Mouse (Mus musculus): ENCODE measurements around the gene Nadsyn1. TPM values are rescaled to one million over a fixed set of nuclear protein-coding genes. Genes with fewer than 3 reads are reported as not detected.

The Nadsyn1 gene
- total and polyA plus RNA-seq, 3 experiments, result 7.4 to 10.0 TPM; not detected in 1

DNA sequence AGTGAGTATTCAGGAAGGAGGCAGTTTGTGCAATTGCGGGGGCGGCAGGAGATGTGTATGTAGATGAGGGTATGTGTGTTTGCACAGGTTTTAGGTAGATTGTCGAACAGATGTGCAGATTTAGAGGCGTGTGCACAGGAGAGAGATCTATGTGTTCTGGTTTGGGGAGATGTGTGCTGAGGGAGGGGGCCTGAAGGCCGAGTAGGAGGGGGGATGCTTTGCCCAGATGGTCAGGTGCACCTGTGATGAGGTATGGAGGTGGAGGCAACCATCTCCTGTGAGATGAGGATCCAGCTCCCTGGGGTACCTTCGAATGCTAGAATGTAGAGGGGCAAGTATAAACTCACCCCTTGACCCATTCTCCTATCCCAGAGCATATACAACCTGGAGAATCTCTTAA, 7.8 kb upstream of the Nadsyn1 start:
- no peak overlapping the region for H3K27ac ChIP-seq (ENCODE audit: control insufficient read depth, low read depth, low read length)

GRCm38 (mm10) chr7:143829504-143830331, 7.1 kb upstream of the Nadsyn1 start:
- no peaks in the 10 kb centered on the region for H3K9me3 ChIP-seq (replicated peaks; ENCODE audit: insufficient read depth, low read length)
- H3K79me2 ChIP-seq (ENCODE audit: control insufficient read depth, insufficient read depth, low read length, poor library complexity), result peaks cover 4% of the 10 kb centered on the region; the same call in 1 of the 2 replicates
- peaks cover 0 to 3% of the 10 kb centered on the region in 2 experiments; a peak in 2 of 4 replicates for H3K36me3 ChIP-seq (ENCODE audit: control insufficient read depth in 1 of 2, insufficient read depth in 2 of 2, low read length in 2 of 2)
- H3K4me3 ChIP-seq (ENCODE audit: control insufficient read depth in 1 of 2, insufficient read depth in 1 of 2, low read depth in 2 of 2, low read length in 2 of 2), result peak overlapping the region; percentile 89 to 92
- DNase-seq (ENCODE audit: low read depth, low spot score), result peak; percentile 99
- peaks cover 0 to 6% of the 10 kb centered on the region in 2 experiments; a peak in 3 of 4 replicates for H3K4me1 ChIP-seq (ENCODE audit: control insufficient read depth in 1 of 2, insufficient read depth in 2 of 2, low read length in 2 of 2)
- peak overlapping the region; percentile 59 for H3K27ac ChIP-seq (ENCODE audit: control insufficient read depth, low read depth, low read length)
- peak overlapping the region; percentile 72 for H3K9ac ChIP-seq (ENCODE audit: control insufficient read depth, low read depth, low read length, poor library complexity, severe bottlenecking)
- H3K27me3 ChIP-seq (ENCODE audit: control insufficient read depth in 1 of 2, insufficient read depth in 2 of 2, low read length in 2 of 2), result no peaks in the 10 kb centered on the region
- TF ChIP-seq RAD21 (IDR thresholded peaks at IDR 0.05; ENCODE audit: low read depth, low read length) (peak; percentile 82), UBTF (IDR thresholded peaks at IDR 0.05; ENCODE audit: borderline replicate concordance, insufficient read depth, low read depth, low read length) (no peak), JUND (IDR thresholded peaks at IDR 0.05; ENCODE audit: low read depth, low read length) (no peak), KAT2A (conservative IDR thresholded peaks at IDR 0.05; ENCODE audit: low read depth, low read length) (no peak), HCFC1 (IDR thresholded peaks at IDR 0.05; ENCODE audit: low read depth, low read length) (peak; percentile 51), MYC (IDR thresholded peaks at IDR 0.05; ENCODE audit: low read depth, low read length) (peak; percentile 86), USF2 (IDR thresholded peaks at IDR 0.05; ENCODE audit: borderline replicate concordance in 1 of 2, insufficient read depth in 1 of 2, low read depth in 1 of 2, low read length in 2 of 2) (no peak), ZKSCAN1 (IDR thresholded peaks at IDR 0.05; ENCODE audit: low read depth, low read length) (no peak), ZMIZ1 (IDR thresholded peaks at IDR 0.05; ENCODE audit: low read depth, low read length) (peak; percentile 83; the same call in 1 of the 2 replicates), E2F4 (IDR thresholded peaks at IDR 0.05; ENCODE audit: borderline replicate concordance, low read depth, low read length) (no peak), GATA1 (IDR thresholded peaks at IDR 0.05; ENCODE audit: low read depth, low read length) (no peak), CHD2 (IDR thresholded peaks at IDR 0.05; ENCODE audit: low read length) (peak; percentile 33; the same call in 1 of the 2 replicates), POLR2AphosphoS5 (IDR thresholded peaks at IDR 0.05; ENCODE audit: borderline replicate concordance, low read depth, low read length) (no peak), MYB (IDR thresholded peaks at IDR 0.05; ENCODE audit: low read depth, low read length) (no peak), EP300 (IDR thresholded peaks at IDR 0.05; ENCODE audit: low read depth in 1 of 2, low read length in 2 of 2) (0 out of 4 replicates have a peak, but pooled peaks of 1 of the 2 experiments have one; percentile 2), CHD1 (IDR thresholded peaks at IDR 0.05; ENCODE audit: low read depth, low read length) (no peak), TAL1 (IDR thresholded peaks at IDR 0.05; ENCODE audit: low read length) (no peak), NELFE (IDR thresholded peaks at IDR 0.05; ENCODE audit: low read depth, low read length) (peak; percentile 79), MAFK (IDR thresholded peaks at IDR 0.05; ENCODE audit: borderline replicate concordance, low read depth, low read length) (no peak), ZNF384 (IDR thresholded peaks at IDR 0.05; ENCODE audit: low read depth, low read length) (no peak), GABPA (IDR thresholded peaks at IDR 0.05; ENCODE audit: low read depth, low read length) (no peak), ZC3H11A (IDR thresholded peaks at IDR 0.05; ENCODE audit: low read depth, low read length) (0 out of 2 replicates have a peak, but pooled peaks have one; percentile 30), TBP (IDR thresholded peaks at IDR 0.05; ENCODE audit: low read depth, low read length) (peak; percentile 73), MXI1 (IDR thresholded peaks at IDR 0.05; ENCODE audit: low read depth, low read length) (peak; percentile 38), MEF2A (IDR thresholded peaks at IDR 0.05; ENCODE audit: extremely low read depth, insufficient replicate concordance, low read depth, low read length, poor library complexity, severe bottlenecking) (no peak), CTCF (IDR thresholded peaks at IDR 0.05 in 2 of 3, conservative IDR thresholded peaks at IDR 0.05 in 1 of 3; ENCODE audit: control insufficient read depth in 1 of 3, insufficient read depth in 1 of 3, low read depth in 2 of 3, low read length in 3 of 3, poor library complexity in 1 of 3, severe bottlenecking in 1 of 3) (peak; percentile 73 to 90 (median 89))

More for the DNA sequence above, 7.8 kb upstream of the Nadsyn1 start:
- Histone ChIP-seq H3K27me3 (ENCODE audit: control insufficient read depth in 1 of 2, insufficient read depth in 2 of 2, low read length in 2 of 2) (no peaks in the 10 kb centered on the region), H3K36me3 (ENCODE audit: control insufficient read depth in 1 of 2, insufficient read depth in 2 of 2, low read length in 2 of 2) (peaks cover 0 to 3% of the 10 kb centered on the region in 2 experiments; a peak in 2 of 4 replicates), H3K4me3 (ENCODE audit: control insufficient read depth in 1 of 2, insufficient read depth in 1 of 2, low read depth in 2 of 2, low read length in 2 of 2) (peak overlapping the region; percentile 73 to 89), H3K9ac (ENCODE audit: control insufficient read depth, low read depth, low read length, poor library complexity, severe bottlenecking) (peak overlapping the region; percentile 67), H3K9me3 (replicated peaks; ENCODE audit: insufficient read depth, low read length) (no peaks in the 10 kb centered on the region), H3K4me1 (ENCODE audit: control insufficient read depth in 1 of 2, insufficient read depth in 2 of 2, low read length in 2 of 2) (peaks cover 0 to 6% of the 10 kb centered on the region in 2 experiments; a peak in 3 of 4 replicates), H3K79me2 (ENCODE audit: control insufficient read depth, insufficient read depth, low read length, poor library complexity) (peaks cover 4% of the 10 kb centered on the region; the same call in 1 of the 2 replicates)
- TF ChIP-seq BHLHE40 (IDR thresholded peaks at IDR 0.05; ENCODE audit: borderline replicate concordance, low read depth, low read length), result no peak
- TF ChIP-seq MAX (IDR thresholded peaks at IDR 0.05; ENCODE audit: low read length), result no peak
- no peak for TF ChIP-seq UBTF (IDR thresholded peaks at IDR 0.05; ENCODE audit: borderline replicate concordance, insufficient read depth, low read depth, low read length)
- TF ChIP-seq TCF12 (IDR thresholded peaks at IDR 0.05; ENCODE audit: low read depth, low read length), result no peak
- no peak for TF ChIP-seq EP300 (IDR thresholded peaks at IDR 0.05; ENCODE audit: low read depth in 1 of 2, low read length in 2 of 2)
- TF ChIP-seq KAT2A (conservative IDR thresholded peaks at IDR 0.05; ENCODE audit: low read depth, low read length), result no peak
- TF ChIP-seq NELFE (IDR thresholded peaks at IDR 0.05; ENCODE audit: low read depth, low read length), result no peak
- DNase-seq (ENCODE audit: low read depth, low spot score), result no peak

All from MEL (cell line).